Mouse (Mus musculus) liver, postnatal 0 days (tissue): ENCODE data around the gene Pygl. TPM values are rescaled to one million over a fixed set of nuclear protein-coding genes. Genes with fewer than 3 reads are reported as not detected.

Experiments
- ATAC-seq: fragments of 200-750 bp; cut with Nextera tagmentation; 2 replicates; pipeline ENCODE4 v1.8.0; 2017; ENCODE audit warnings: mild to moderate bottlenecking, moderate library complexity
- DNase-seq: peaks from one replicate; pipeline ENCODE4 v3.0.0-alpha.2; 2016
- H3K27ac ChIP-seq: fragments of 300-500 bp; sonication (generic); 2 replicates; pipeline ENCODE4 v1.5.1; 2014; ENCODE audit warnings: antibody characterized with exemption, moderate library complexity, mild to moderate bottlenecking, low read depth
- H3K27me3 ChIP-seq: fragments of 300-500 bp; sonication (generic); 2 replicates; pipeline ENCODE4 v1.6.1; 2014; ENCODE audit warnings: low read length, control low read depth, mixed read lengths; ENCODE audit not compliant: insufficient read depth
- H3K36me3 ChIP-seq: fragments of 300-500 bp; sonication (generic); replicated peaks from 2 replicates; pipeline ENCODE4 v1.6.1; 2014; ENCODE audit warnings: mild to moderate bottlenecking, control low read depth, low read length, moderate library complexity, mixed read lengths; ENCODE audit not compliant: insufficient read depth
- H3K4me1 ChIP-seq: fragments of 300-500 bp; sonication (generic); 2 replicates; pipeline ENCODE4 v1.6.1; 2014; ENCODE audit warnings: antibody characterized with exemption, mild to moderate bottlenecking, control low read depth; ENCODE audit not compliant: insufficient read depth
- H3K4me2 ChIP-seq: fragments of 300-500 bp; sonication (generic); 2 replicates; pipeline ENCODE4 v1.6.1; 2014; ENCODE audit warnings: low read depth, mild to moderate bottlenecking, low read length, moderate library complexity, mixed read lengths
- H3K4me3 ChIP-seq: fragments of 300-500 bp; sonication (generic); 2 replicates; pipeline ENCODE4 v1.5.1; 2014; ENCODE audit warnings: low read depth, low read length
- H3K9ac ChIP-seq: fragments of 300-500 bp; sonication (generic); replicated peaks from 2 replicates; pipeline ENCODE4 v1.6.1; 2014; ENCODE audit warnings: mild to moderate bottlenecking, moderate library complexity
- H3K9me3 ChIP-seq: fragments of 300-500 bp; sonication (generic); 2 replicates; pipeline ENCODE4 v1.6.1; 2016; ENCODE audit warnings: mild to moderate bottlenecking, control low read depth, low read length, mixed read lengths
- CTCF ChIP-seq: sonication (generic); IDR thresholded peaks from 2 replicates; pipeline ENCODE4 v1.5.1; 2016; ENCODE audit warnings: antibody characterized with exemption, low read depth
- EP300 ChIP-seq: IDR thresholded peaks from 2 replicates; pipeline ENCODE4 v1.6.1; 2016; ENCODE audit warnings: antibody characterized with exemption, low read depth, mild to moderate bottlenecking
- WGBS: fragments of 180-500 bp; shearing (Covaris S2); extraction: QIAGEN DNeasy Blood & Tissue Kit; methylation state at CpG from one replicate; pipeline ENCODE4 v1.1.7; 2014; ENCODE audit not compliant: insufficient replicate concordance; 5-methylcytosine and 5-hydroxymethylcytosine counted together
- polyA plus RNA-seq: library from polyadenylated mRNA; unstranded; fragments of >200 nt; fragmentation: Nextera tagmentation; extraction: Ambion mirVana; gene quantifications from 2 replicates; pipeline ENCODE4 v1.2.1, GENCODE M21; 2015

Pygl gene
- polyA plus RNA-seq, 1 experiment from 2014 or later, result 114 TPM

- Histone ChIP-seq H3K27ac (no peak overlapping the region), H3K4me3 (no peak overlapping the region), H3K36me3 (no peaks in the 10 kb centered on the region), H3K27me3 (no peaks in the 10 kb centered on the region), H3K9ac (no peak overlapping the region), H3K4me2 (no peak overlapping the region), H3K4me1 (no peaks in the 10 kb centered on the region), H3K9me3 (no peaks in the 10 kb centered on the region)
- ATAC-seq (no peak), DNase-seq (no peak)
- 62% methylated on average over 15 of the region's 15 CpGs for WGBS
- TF ChIP-seq EP300, result no peak
- no peak for TF ChIP-seq CTCF
These were observed 16.6 kb upstream of the Pygl start for GRCm38 (mm10) chr12:70247683-70248474.

GRCm38 (mm10) chr12:70242550-70242949, 11.3 kb upstream of the Pygl start:
- 82% methylated on average over 7 of the region's 7 CpGs for WGBS
- no peaks in the 10 kb centered on the region for H3K9me3 ChIP-seq

GRCm38 (mm10) chr12:70239741-70240140, 8.5 kb upstream of the Pygl start:
- WGBS, result 52% methylated on average over 5 of the region's 5 CpGs
- Histone ChIP-seq H3K27ac (no peak overlapping the region), H3K4me2 (no peak overlapping the region), H3K9ac (no peak overlapping the region), H3K27me3 (no peaks in the 10 kb centered on the region), H3K9me3 (no peaks in the 10 kb centered on the region), H3K4me1 (peaks cover 5% of the 10 kb centered on the region), H3K4me3 (no peak overlapping the region), H3K36me3 (no peaks in the 10 kb centered on the region)
- DNase-seq (no peak), ATAC-seq (no peak)
- no peak for TF ChIP-seq CTCF
- TF ChIP-seq EP300, result no peak

More at GRCm38 (mm10) chr12:70242550-70242949, 11.3 kb upstream of the Pygl start:
- Histone ChIP-seq H3K27me3 (no peaks in the 10 kb centered on the region), H3K4me2 (no peak overlapping the region), H3K9ac (no peak overlapping the region), H3K4me3 (no peak overlapping the region), H3K27ac (no peak overlapping the region), H3K36me3 (no peaks in the 10 kb centered on the region), H3K4me1 (no peaks in the 10 kb centered on the region)
- ATAC-seq, result no peak
- TF ChIP-seq CTCF, result no peak
- no peak for TF ChIP-seq EP300
- no peak for DNase-seq

GRCm38 (mm10) chr12:70238604-70239003, 7.3 kb upstream of the Pygl start:
- no peaks in the 10 kb centered on the region for H3K9me3 ChIP-seq
- 68% methylated on average over 8 of the region's 8 CpGs for WGBS
- H3K27me3 ChIP-seq, result no peaks in the 10 kb centered on the region
- H3K9ac ChIP-seq, result no peak overlapping the region
- H3K27ac ChIP-seq, result no peak overlapping the region
- H3K36me3 ChIP-seq, result no peaks in the 10 kb centered on the region
- peaks cover 13% of the 10 kb centered on the region for H3K4me1 ChIP-seq
- ATAC-seq, result no peak
- H3K4me3 ChIP-seq, result no peak overlapping the region
- no peak for DNase-seq
- no peak overlapping the region for H3K4me2 ChIP-seq
- no peak for TF ChIP-seq EP300
- no peak for TF ChIP-seq CTCF

GRCm38 (mm10) chr12:70234938-70235484, 3.7 kb upstream of the Pygl start:
- peak overlapping the region; percentile 43 for H3K9ac ChIP-seq
- H3K4me3 ChIP-seq, result peak overlapping the region; percentile 36
- peak; percentile 80 for DNase-seq
- H3K27ac ChIP-seq, result peak overlapping the region; percentile 57
- no peaks in the 10 kb centered on the region for H3K27me3 ChIP-seq
- peak overlapping the region; percentile 79 for H3K4me2 ChIP-seq
- TF ChIP-seq EP300, result no peak
- peak; percentile 88 for TF ChIP-seq CTCF
- no peaks in the 10 kb centered on the region for H3K9me3 ChIP-seq
- WGBS, result 10% methylated on average over 13 of the region's 13 CpGs
- ATAC-seq, result peak; percentile 32; the same call in 1 of the 2 replicates
- peaks cover 42% of the 10 kb centered on the region for H3K4me1 ChIP-seq
- H3K36me3 ChIP-seq, result no peaks in the 10 kb centered on the region

GRCm38 (mm10) chr12:70234411-70234810, 3.1 kb upstream of the Pygl start:
- Histone ChIP-seq H3K36me3 (no peaks in the 10 kb centered on the region), H3K4me3 (0 out of 2 replicates have a peak overlapping the region, but pooled peaks have one; percentile 10), H3K4me1 (peaks cover 48% of the 10 kb centered on the region), H3K27ac (peak overlapping the region; percentile 75), H3K9ac (no peak overlapping the region), H3K9me3 (no peaks in the 10 kb centered on the region), H3K4me2 (peak overlapping the region; percentile 79), H3K27me3 (no peaks in the 10 kb centered on the region)
- peak; percentile 59 for ATAC-seq
- peak; percentile 82 for TF ChIP-seq CTCF
- TF ChIP-seq EP300, result no peak
- 8% methylated on average over 6 of the region's 6 CpGs for WGBS
- peak; percentile 74 for DNase-seq
